Mouse (Mus musculus): ENCODE results near the gene Gm12166.
"Not testable (repeated sequence)": the region's sequence is repeated elsewhere in the genome, so short reads cannot be mapped to it uniquely, and the experiment has no call there.

- peak; percentile 42; the same call in 1 of the 2 replicates for TF ChIP-seq CTCF (IDR thresholded peaks at IDR 0.05; ENCODE audit: extremely low read depth, insufficient read length, insufficient replicate concordance, low read depth, low read length)
- TF ChIP-seq POLR2A (IDR thresholded peaks at IDR 0.05; ENCODE audit: low read depth, low read length): not testable (repeated sequence)
These were observed at the start of gene Gm12166 for GRCm38 (mm10) chr11:46052105-46052659.
